Mouse (Mus musculus) stomach, postnatal 0 days (tissue): ENCODE measurements around the gene Nid2. TPM values are rescaled to one million over a fixed set of nuclear protein-coding genes. Genes with fewer than 3 reads are reported as not detected.

Experiments
- ATAC-seq: fragments of 200-750 bp; cut with Nextera tagmentation; 2 replicates; pipeline ENCODE4 v1.8.0; 2017; ENCODE audit not compliant: low FRiP score, low TSS enrichment
- DNase-seq: peaks from one replicate; pipeline ENCODE4 v3.0.0-alpha.2; 2016; ENCODE audit warnings: low spot score
- H3K27ac ChIP-seq: fragments of 300-500 bp; sonication (generic); replicated peaks from 2 replicates; pipeline ENCODE4 v1.5.1; 2014; ENCODE audit warnings: mild to moderate bottlenecking, control low read depth
- H3K27me3 ChIP-seq: fragments of 300-500 bp; sonication (generic); 2 replicates; pipeline ENCODE4 v1.6.1; 2014; ENCODE audit warnings: low read length; ENCODE audit not compliant: control insufficient read depth, insufficient read depth
- H3K36me3 ChIP-seq: fragments of 300-500 bp; sonication (generic); 2 replicates; pipeline ENCODE4 v1.6.1; 2014; ENCODE audit warnings: low read length, mixed read lengths; ENCODE audit not compliant: control insufficient read depth, insufficient read depth
- H3K4me1 ChIP-seq: fragments of 300-500 bp; sonication (generic); replicated peaks from 2 replicates; pipeline ENCODE4 v1.6.1; 2014; ENCODE audit warnings: antibody characterized with exemption; ENCODE audit not compliant: control insufficient read depth, insufficient read depth
- H3K4me2 ChIP-seq: fragments of 300-500 bp; sonication (generic); replicated peaks from 2 replicates; pipeline ENCODE4 v1.6.1; 2014; ENCODE audit warnings: low read depth, mild to moderate bottlenecking, control low read depth, moderate library complexity
- H3K4me3 ChIP-seq: fragments of 300-500 bp; sonication (generic); 2 replicates; pipeline ENCODE4 v1.5.1; 2014; ENCODE audit warnings: low read depth, low read length, control low read depth
- H3K9ac ChIP-seq: fragments of 300-500 bp; sonication (generic); 2 replicates; pipeline ENCODE4 v1.6.1; 2014; ENCODE audit warnings: mild to moderate bottlenecking, low read length, control low read depth, mixed read lengths
- H3K9me3 ChIP-seq: fragments of 300-500 bp; sonication (generic); 2 replicates; pipeline ENCODE4 v1.6.1; 2016; ENCODE audit warnings: low read length; ENCODE audit not compliant: control insufficient read depth
- CTCF ChIP-seq: IDR thresholded peaks from 2 replicates; pipeline ENCODE4 v1.5.1; 2016; ENCODE audit warnings: antibody characterized with exemption, low read depth, mild to moderate bottlenecking, moderate library complexity
- EP300 ChIP-seq: optimal IDR thresholded peaks from 2 replicates; pipeline ENCODE3; 2016; ENCODE audit warnings: antibody characterized with exemption
- WGBS: fragments of 180-500 bp; shearing (Covaris S2); extraction: QIAGEN DNeasy Blood & Tissue Kit; methylation state at CpG from one replicate; pipeline ENCODE4 v1.1.7; 2014; 5-methylcytosine and 5-hydroxymethylcytosine counted together
- polyA plus RNA-seq: library from polyadenylated mRNA; unstranded; fragments of >200 nt; fragmentation: Nextera tagmentation; extraction: Ambion mirVana; gene quantifications from 2 replicates; pipeline ENCODE4 v1.2.1, GENCODE M21; 2015

Nid2 gene
- polyA plus RNA-seq, 1 experiment from 2014 or later = 13.5 TPM

GRCm38 (mm10) chr14:19707721-19708507 lies 43.2 kb upstream of the Nid2 start:
- DNase-seq (peak; percentile 19), ATAC-seq (no peak)
- Histone ChIP-seq H3K27me3 (no peaks in the 10 kb centered on the region), H3K9me3 (no peaks in the 10 kb centered on the region), H3K4me1 (peaks cover 4% of the 10 kb centered on the region), H3K9ac (no peak overlapping the region), H3K36me3 (no peaks in the 10 kb centered on the region), H3K27ac (no peak overlapping the region), H3K4me2 (no peak overlapping the region), H3K4me3 (no peak overlapping the region)
- 55% methylated on average over 11 of the region's 11 CpGs for WGBS
- TF ChIP-seq CTCF (no peak), EP300 (no peak)

GRCm38 (mm10) chr14:19709161-19709560 lies 41.9 kb upstream of the Nid2 start:
- no peak overlapping the region for H3K9ac ChIP-seq

GRCm38 (mm10) chr14:19711771-19712170 lies 39.3 kb upstream of the Nid2 start:
- Histone ChIP-seq H3K9ac (no peak overlapping the region), H3K4me2 (no peak overlapping the region), H3K27me3 (no peaks in the 10 kb centered on the region), H3K27ac (no peak overlapping the region), H3K4me3 (no peak overlapping the region), H3K36me3 (no peaks in the 10 kb centered on the region), H3K4me1 (peaks cover 3% of the 10 kb centered on the region), H3K9me3 (no peaks in the 10 kb centered on the region)
- 22% methylated on average over 1 of the region's 1 CpGs for WGBS
- TF ChIP-seq CTCF = no peak
- ATAC-seq (no peak), DNase-seq (no peak)

More at GRCm38 (mm10) chr14:19709161-19709560, 41.9 kb upstream of the Nid2 start:
- no peak for TF ChIP-seq CTCF
- TF ChIP-seq EP300 = no peak
- Histone ChIP-seq H3K4me3 (no peak overlapping the region), H3K4me1 (peaks cover 4% of the 10 kb centered on the region), H3K27ac (no peak overlapping the region), H3K36me3 (no peaks in the 10 kb centered on the region), H3K27me3 (no peaks in the 10 kb centered on the region), H3K4me2 (no peak overlapping the region), H3K9me3 (no peaks in the 10 kb centered on the region)
- 58% methylated on average over 9 of the region's 9 CpGs for WGBS
- ATAC-seq = no peak
- no peak for DNase-seq

- TF ChIP-seq CTCF = no peak
- no peak for TF ChIP-seq EP300
- no peaks in the 10 kb centered on the region for H3K27me3 ChIP-seq
- WGBS = 36% methylated on average over 3 of the region's 3 CpGs
- no peak overlapping the region for H3K9ac ChIP-seq
- no peak overlapping the region for H3K4me3 ChIP-seq
- no peak overlapping the region for H3K27ac ChIP-seq
- no peak overlapping the region for H3K4me2 ChIP-seq
- DNase-seq (no peak), ATAC-seq (no peak)
- no peaks in the 10 kb centered on the region; the same call in 1 of the 2 replicates for H3K4me1 ChIP-seq
- H3K36me3 ChIP-seq = no peaks in the 10 kb centered on the region
- H3K9me3 ChIP-seq = no peaks in the 10 kb centered on the region
These were observed 38.0 kb upstream of the Nid2 start for GRCm38 (mm10) chr14:19713067-19713466.

GRCm38 (mm10) chr14:19719077-19719476 lies 32.0 kb upstream of the Nid2 start:
- H3K9ac ChIP-seq = no peak overlapping the region
- 69% methylated on average over 3 of the region's 3 CpGs for WGBS
- H3K27me3 ChIP-seq = no peaks in the 10 kb centered on the region
- no peak overlapping the region for H3K27ac ChIP-seq
- no peaks in the 10 kb centered on the region for H3K36me3 ChIP-seq
- no peaks in the 10 kb centered on the region for H3K4me1 ChIP-seq
- TF ChIP-seq EP300 = no peak
- no peak for TF ChIP-seq CTCF
- DNase-seq (no peak), ATAC-seq (no peak)
- H3K4me3 ChIP-seq = no peak overlapping the region
- no peaks in the 10 kb centered on the region for H3K9me3 ChIP-seq
- H3K4me2 ChIP-seq = no peak overlapping the region

GRCm38 (mm10) chr14:19720044-19720611 lies 30.9 kb upstream of the Nid2 start:
- H3K9me3 ChIP-seq = no peaks in the 10 kb centered on the region
- H3K27me3 ChIP-seq = no peaks in the 10 kb centered on the region
- H3K4me2 ChIP-seq = no peak overlapping the region
- TF ChIP-seq CTCF = no peak
- no peak for TF ChIP-seq EP300
- DNase-seq (no peak), ATAC-seq (no peak)
- 76% methylated on average over 2 of the region's 2 CpGs for WGBS
- H3K27ac ChIP-seq = no peak overlapping the region
- no peak overlapping the region for H3K9ac ChIP-seq
- no peaks in the 10 kb centered on the region for H3K36me3 ChIP-seq
- no peak overlapping the region for H3K4me3 ChIP-seq
- H3K4me1 ChIP-seq = no peaks in the 10 kb centered on the region
